Mouse (Mus musculus): ENCODE measurements around the gene Nat8f4. TPM values are rescaled to one million over a fixed set of nuclear protein-coding genes. Genes with fewer than 3 reads are reported as not detected.
"Not testable (repeated sequence)": the region's sequence is repeated elsewhere in the genome, so short reads cannot be mapped to it uniquely, and the experiment has no call there.

Gene Nat8f4
- polyA plus RNA-seq, 1 experiment from 2014 or later: 6.0 TPM

GRCm38 (mm10) chr6:85918341-85918740 lies 13.7 kb upstream of the Nat8f4 start:
- H3K9ac ChIP-seq; H3K27ac ChIP-seq; H3K27me3 ChIP-seq; ATAC-seq (ENCODE audit: low FRiP score); H3K9me3 ChIP-seq (replicated peaks); H3K4me3 ChIP-seq; H3K4me2 ChIP-seq (replicated peaks): not testable (repeated sequence)
- H3K4me1 ChIP-seq: peaks cover 12% of the 10 kb centered on the region
- peaks cover 11% of the 10 kb centered on the region; the same call in 1 of the 2 replicates for H3K36me3 ChIP-seq
- WGBS: 93% methylated on average over 3 of the region's 3 CpGs

DNA sequence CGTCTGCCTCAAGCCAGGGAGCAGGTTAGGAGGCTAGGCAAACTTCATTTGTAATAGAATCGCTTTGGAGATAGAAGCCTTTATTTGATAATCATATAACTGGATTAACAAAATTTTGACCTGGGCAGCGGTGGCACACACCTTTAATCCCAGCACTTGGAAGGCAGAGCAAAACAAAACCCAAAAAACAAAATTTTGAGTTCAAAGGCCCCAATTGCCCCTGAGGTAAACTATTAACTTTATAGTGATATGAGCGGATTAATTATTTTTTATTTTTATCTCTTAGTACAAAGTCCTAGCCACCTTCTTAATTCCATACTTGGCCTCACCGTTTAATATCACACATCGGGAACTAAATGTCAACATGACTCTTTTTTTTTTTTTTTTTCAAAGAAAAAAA lies 11.9 kb upstream of the Nat8f4 start:
- Histone ChIP-seq H3K27me3 (no peaks in the 10 kb centered on the region), H3K9me3 (replicated peaks) (no peaks in the 10 kb centered on the region), H3K27ac (no peak overlapping the region; the same call in 1 of the 2 replicates), H3K4me1 (peaks cover 12% of the 10 kb centered on the region), H3K9ac (peak overlapping the region; percentile 78), H3K4me2 (replicated peaks) (peak overlapping the region; percentile 83), H3K36me3 (peaks cover 2% of the 10 kb centered on the region; the same call in 1 of the 2 replicates), H3K4me3 (peak overlapping the region; percentile 56)
- no peak for ATAC-seq (ENCODE audit: low FRiP score)
- 83% methylated on average over 6 of the region's 6 CpGs for WGBS

- WGBS: under 1% methylated on average over 61 of the region's 61 CpGs
- H3K27me3 ChIP-seq; H3K36me3 ChIP-seq; H3K9me3 ChIP-seq (replicated peaks): not testable (repeated sequence)
- Histone ChIP-seq H3K27ac (peak within 1 kb of the TSS; percentile 82), H3K4me1 (peaks cover 12% of the 10 kb centered on the region), H3K4me3 (peak within 1 kb of the TSS; percentile 56), H3K9ac (peak within 1 kb of the TSS; percentile 78), H3K4me2 (replicated peaks) (peak within 1 kb of the TSS; percentile 83)
- ATAC-seq (ENCODE audit: low FRiP score): peak; percentile 97
These were observed 11.1 kb upstream of the Nat8f4 start, which contains the start of gene Nat8f1 for GRCm38 (mm10) chr6:85915539-85916513. Gene Nat8f1 (minus strand): TSS chr6:85915687.

GRCm38 (mm10) chr6:85915141-85915538 lies 10.5 kb upstream of the Nat8f4 start:
- Histone ChIP-seq H3K27ac (peak overlapping the region; percentile 82), H3K4me3 (peak overlapping the region; percentile 56), H3K9ac (peak overlapping the region; percentile 78), H3K9me3 (replicated peaks) (no peaks in the 10 kb centered on the region), H3K4me1 (peaks cover 12% of the 10 kb centered on the region), H3K27me3 (no peaks in the 10 kb centered on the region), H3K36me3 (0 out of 2 replicates have a peak, but pooled peaks cover 3% of the 10 kb centered on the region), H3K4me2 (replicated peaks) (peak overlapping the region; percentile 83)
- 9% methylated on average over 11 of the region's 11 CpGs for WGBS
- ATAC-seq (ENCODE audit: low FRiP score): no peak

- Histone ChIP-seq H3K27me3 (no peaks in the 10 kb centered on the region), H3K27ac (no peak within 1 kb of the TSS), H3K36me3 (0 out of 2 replicates have a peak, but pooled peaks cover 3% of the 10 kb centered on the region), H3K9ac (no peak within 1 kb of the TSS), H3K4me2 (replicated peaks) (no peak within 1 kb of the TSS), H3K9me3 (replicated peaks) (no peaks in the 10 kb centered on the region), H3K4me3 (no peak within 1 kb of the TSS), H3K4me1 (peaks cover 12% of the 10 kb centered on the region)
- WGBS: 87% methylated on average over 3 of the region's 3 CpGs
- no peak for ATAC-seq (ENCODE audit: low FRiP score)
These were observed 6.9 kb upstream of the Nat8f4 start, which contains the start of gene Tprkb for GRCm38 (mm10) chr6:85911587-85911986. Gene Tprkb (plus strand): TSS chr6:85911865.

- Histone ChIP-seq H3K27me3 (no peaks in the 10 kb centered on the region), H3K4me3 (no peak overlapping the region), H3K9ac (no peak overlapping the region), H3K36me3 (0 out of 2 replicates have a peak, but pooled peaks cover 3% of the 10 kb centered on the region), H3K4me1 (peaks cover 3% of the 10 kb centered on the region), H3K4me2 (replicated peaks) (no peak overlapping the region), H3K27ac (no peak overlapping the region), H3K9me3 (replicated peaks) (no peaks in the 10 kb centered on the region)
- ATAC-seq (ENCODE audit: low FRiP score): no peak
- 92% methylated on average over 1 of the region's 1 CpGs for WGBS
These were observed 5.0 kb upstream of the Nat8f4 start for GRCm38 (mm10) chr6:85909704-85910103.

GRCm38 (mm10) chr6:85908341-85908740 lies 3.7 kb upstream of the Nat8f4 start:
- Histone ChIP-seq H3K4me3 (no peak overlapping the region), H3K4me2 (replicated peaks) (no peak overlapping the region), H3K9ac (no peak overlapping the region), H3K36me3 (0 out of 2 replicates have a peak, but pooled peaks cover 3% of the 10 kb centered on the region), H3K9me3 (replicated peaks) (no peaks in the 10 kb centered on the region), H3K4me1 (no peaks in the 10 kb centered on the region), H3K27me3 (no peaks in the 10 kb centered on the region), H3K27ac (no peak overlapping the region)
- ATAC-seq (ENCODE audit: low FRiP score): no peak
- WGBS: 80% methylated on average over 3 of the region's 3 CpGs

GRCm38 (mm10) chr6:85906911-85907351 lies 2.2 kb upstream of the Nat8f4 start:
- not testable (repeated sequence) for H3K27ac ChIP-seq; H3K9ac ChIP-seq; H3K36me3 ChIP-seq; H3K27me3 ChIP-seq; H3K4me1 ChIP-seq; ATAC-seq (ENCODE audit: low FRiP score); H3K9me3 ChIP-seq (replicated peaks); H3K4me3 ChIP-seq; H3K4me2 ChIP-seq (replicated peaks)
- 53% methylated on average over 2 of the region's 2 CpGs for WGBS

DNA sequence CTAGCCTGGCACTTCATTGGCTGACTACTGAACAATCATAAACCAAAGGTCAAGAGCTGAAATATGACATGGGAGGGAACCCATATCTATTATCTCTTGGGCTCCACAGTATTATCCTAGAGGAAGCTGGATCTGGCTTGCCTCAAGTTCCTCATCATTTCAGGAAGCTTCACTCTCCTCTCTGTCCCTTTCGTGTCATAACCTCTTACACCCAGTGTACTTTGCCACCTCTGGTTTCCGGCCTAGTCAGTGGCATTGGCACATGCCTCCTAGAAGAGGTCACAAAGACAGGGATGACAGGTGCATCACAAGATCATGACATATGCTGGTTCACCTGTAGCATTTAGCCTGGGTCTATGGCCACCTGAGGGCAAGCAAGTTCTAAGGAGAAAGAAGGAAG lies 2.4 kb downstream of the Nat8f4 start:
- no peaks in the 10 kb centered on the region for H3K4me1 ChIP-seq
- no peaks in the 10 kb centered on the region for H3K9me3 ChIP-seq (replicated peaks)
- no peak overlapping the region for H3K27ac ChIP-seq
- no peak for ATAC-seq (ENCODE audit: low FRiP score)
- WGBS: 93% methylated on average over 2 of the region's 2 CpGs
- H3K9ac ChIP-seq: no peak overlapping the region
- H3K4me3 ChIP-seq: no peak overlapping the region
- no peaks in the 10 kb centered on the region for H3K36me3 ChIP-seq
- H3K4me2 ChIP-seq (replicated peaks): no peak overlapping the region
- no peaks in the 10 kb centered on the region for H3K27me3 ChIP-seq

DNA sequence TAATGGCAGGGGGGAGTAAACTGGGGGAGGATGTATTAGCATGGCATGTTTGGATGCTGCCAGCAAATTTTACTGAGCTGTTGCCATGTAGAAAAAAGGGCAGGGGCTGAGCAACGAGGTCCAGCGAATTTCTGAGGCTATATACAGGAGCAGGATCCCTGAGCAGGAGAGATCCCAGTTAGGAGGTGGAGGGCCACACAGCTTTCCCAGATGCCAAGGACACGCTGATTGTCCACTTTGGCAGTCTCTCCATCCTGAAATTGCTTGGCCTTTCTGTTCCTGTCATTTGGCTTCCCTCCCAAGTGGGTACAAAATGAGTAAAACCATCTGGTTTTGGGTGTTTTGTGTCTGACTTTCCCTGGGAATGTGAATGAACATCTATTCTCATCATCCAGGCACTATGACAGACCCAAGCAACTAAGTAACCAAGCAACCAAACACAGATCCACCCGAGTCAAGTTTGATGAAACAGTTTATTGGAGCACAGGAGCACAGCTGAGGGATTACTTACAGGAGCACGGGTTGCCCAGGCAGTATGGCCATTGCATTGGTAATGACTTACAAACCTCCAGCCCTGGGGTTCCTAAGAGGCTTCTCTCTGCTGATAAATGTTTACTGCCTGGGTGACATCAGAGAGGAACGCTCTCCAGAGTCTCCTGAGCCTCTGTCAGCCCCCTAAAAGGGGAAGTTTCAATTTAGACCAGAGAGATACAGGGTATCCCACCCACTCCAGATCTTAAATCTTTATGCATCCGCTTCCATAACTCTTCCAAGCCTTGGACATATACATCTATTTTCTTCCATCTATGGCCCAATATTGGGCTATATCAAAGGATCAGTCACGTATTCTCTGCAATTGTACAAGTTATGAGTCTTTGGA lies 5.8 kb downstream of the Nat8f4 start:
- H3K4me3 ChIP-seq; H3K4me1 ChIP-seq; H3K27me3 ChIP-seq; H3K9me3 ChIP-seq (replicated peaks); H3K4me2 ChIP-seq (replicated peaks); H3K36me3 ChIP-seq; ATAC-seq (ENCODE audit: low FRiP score); H3K9ac ChIP-seq; H3K27ac ChIP-seq: not testable (repeated sequence)
- 80% methylated on average over 7 of the region's 8 CpGs for WGBS

DNA sequence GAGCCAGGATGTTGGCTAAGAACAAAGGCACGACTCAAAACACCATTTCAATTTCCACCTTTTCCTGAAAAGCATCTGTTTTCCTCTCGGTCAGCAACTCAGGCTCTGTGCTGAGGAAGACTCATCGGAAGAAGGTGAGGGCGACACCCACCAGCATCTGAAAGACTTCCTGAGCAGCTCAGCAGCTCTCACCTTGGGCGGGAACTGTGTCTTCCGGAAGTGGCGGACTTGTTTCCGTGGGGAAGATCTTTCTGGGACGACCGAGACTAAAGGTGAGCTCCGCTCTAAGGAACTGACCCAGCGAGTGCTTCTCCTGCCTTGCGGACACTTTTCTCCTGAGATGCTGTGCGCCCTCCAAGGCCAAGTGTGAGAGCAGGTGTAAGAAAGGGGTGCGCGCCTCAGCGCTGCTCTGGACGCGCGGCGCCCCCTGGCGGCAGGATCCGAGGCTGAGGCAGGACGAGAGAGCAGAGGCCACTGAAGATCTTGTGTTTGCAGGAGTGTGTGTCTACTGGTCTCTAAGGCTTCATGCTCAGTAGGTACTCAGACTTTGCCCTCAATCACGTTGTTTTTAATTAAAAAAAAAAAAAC lies 9.5 kb downstream of the Nat8f4 start:
- peaks cover 11% of the 10 kb centered on the region for H3K9me3 ChIP-seq (replicated peaks)
- not testable (repeated sequence) for H3K27me3 ChIP-seq

More for the DNA sequence above, 9.5 kb downstream of the Nat8f4 start:
- 71% methylated on average over 25 of the region's 25 CpGs for whole genome bisulfite sequencing
- H3K36me3 ChIP-seq; H3K27ac ChIP-seq; H3K9ac ChIP-seq; H3K4me3 ChIP-seq; ATAC-seq (ENCODE audit: low FRiP score); H3K4me2 ChIP-seq (replicated peaks); H3K4me1 ChIP-seq: not testable (repeated sequence)

Data from hindbrain, embryonic 12.5 days (tissue).